Mouse (Mus musculus): ENCODE data around the gene Hoxd13. TPM values are rescaled to one million over a fixed set of nuclear protein-coding genes. Genes with fewer than 3 reads are reported as not detected.

Gene Hoxd13
- polyA plus RNA-seq, 1 experiment from 2014 or later, result 0.95 TPM

DNA sequence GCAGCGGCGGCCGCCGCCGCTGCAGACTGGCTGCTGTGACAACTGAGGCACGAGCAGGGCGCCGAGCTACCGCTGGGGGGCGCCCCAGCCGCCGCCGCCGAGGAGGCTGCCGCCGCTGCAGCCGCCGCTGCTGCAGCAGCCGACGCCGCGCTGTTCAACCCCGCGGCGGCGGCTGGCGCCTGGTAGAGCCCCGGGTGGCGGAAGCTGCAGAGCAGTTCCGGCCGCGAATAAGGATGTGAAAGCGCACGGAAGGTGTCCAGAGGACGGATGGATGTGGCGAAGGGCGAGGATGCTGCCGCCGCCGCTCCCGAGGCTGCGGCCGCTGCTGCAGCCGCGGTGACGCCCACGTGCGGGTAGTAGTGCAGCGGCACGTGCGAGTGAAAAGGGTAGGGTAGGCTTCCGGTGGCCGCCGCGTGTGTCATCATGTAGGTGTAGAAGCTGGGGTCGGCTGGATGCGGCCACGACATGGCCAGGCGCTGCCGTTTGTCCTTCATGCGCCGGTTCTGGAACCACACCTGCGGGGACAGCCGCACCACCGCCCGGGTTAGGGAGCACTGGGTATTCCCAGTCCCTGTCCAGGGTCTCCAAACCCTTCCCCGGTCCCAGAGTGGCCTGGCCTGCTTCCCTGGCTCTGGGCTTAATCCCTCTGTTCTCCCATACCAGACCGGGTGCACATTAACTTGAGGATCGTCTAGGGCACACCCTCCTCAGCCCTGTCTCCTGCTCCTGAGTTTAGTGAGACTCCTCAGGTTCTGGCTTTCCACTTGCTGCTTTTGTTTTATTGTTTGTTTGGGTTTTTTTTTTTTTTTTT, 12.1 kb upstream of the Hoxd13 start:
- 1% methylated on average over 61 of the region's 69 CpGs for WGBS
- peak; percentile 49; the same call in 1 of the 2 replicates for ATAC-seq (replicated peaks; ENCODE audit: low FRiP score)
- peaks cover 89% of the 10 kb centered on the region for H3K27me3 ChIP-seq
- no peak overlapping the region for H3K27ac ChIP-seq
- H3K36me3 ChIP-seq, result no peaks in the 10 kb centered on the region
- peak overlapping the region; percentile 64 for H3K4me2 ChIP-seq
- no peaks in the 10 kb centered on the region for H3K9me3 ChIP-seq (replicated peaks)
- H3K4me1 ChIP-seq, result peaks cover 30% of the 10 kb centered on the region
- H3K9ac ChIP-seq, result no peak overlapping the region
- H3K4me3 ChIP-seq (replicated peaks), result peak overlapping the region; percentile 46

DNA sequence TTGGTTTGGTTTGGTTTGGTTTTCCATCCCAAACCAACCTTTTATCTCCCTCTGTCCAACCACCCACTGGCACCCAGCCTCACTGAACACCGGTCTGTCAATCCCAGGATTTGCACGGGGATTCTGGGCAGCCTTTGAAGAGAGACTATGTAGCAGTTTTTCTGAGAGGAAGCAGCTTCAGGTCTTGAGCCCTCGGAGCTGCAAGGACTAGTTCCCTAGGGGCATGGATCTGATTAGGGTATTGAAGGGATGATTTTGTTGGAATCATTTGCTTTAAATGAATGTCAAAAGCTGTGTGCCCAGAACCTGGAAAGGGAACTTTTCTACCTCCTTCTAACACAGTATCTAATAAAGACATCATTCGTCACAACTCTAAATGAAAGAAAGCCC, 11.5 kb upstream of the Hoxd13 start:
- Histone ChIP-seq H3K9me3 (replicated peaks) (no peaks in the 10 kb centered on the region), H3K9ac (no peak overlapping the region), H3K4me1 (peaks cover 35% of the 10 kb centered on the region), H3K4me3 (replicated peaks) (no peak overlapping the region; the same call in 1 of the 2 replicates), H3K27me3 (peaks cover 90% of the 10 kb centered on the region), H3K36me3 (no peaks in the 10 kb centered on the region), H3K27ac (no peak overlapping the region), H3K4me2 (no peak overlapping the region)
- no peak for ATAC-seq (replicated peaks; ENCODE audit: low FRiP score)
- 3% methylated on average over 4 of the region's 4 CpGs for WGBS

GRCm38 (mm10) chr2:74657251-74658023, 10.7 kb upstream of the Hoxd13 start:
- Histone ChIP-seq H3K9me3 (replicated peaks) (no peaks in the 10 kb centered on the region), H3K9ac (no peak overlapping the region), H3K4me3 (replicated peaks) (peak overlapping the region; percentile 20; the same call in 1 of the 2 replicates), H3K27me3 (peaks cover 90% of the 10 kb centered on the region), H3K36me3 (no peaks in the 10 kb centered on the region), H3K27ac (no peak overlapping the region), H3K4me2 (peak overlapping the region; percentile 45), H3K4me1 (peaks cover 36% of the 10 kb centered on the region)
- no peak for ATAC-seq (replicated peaks; ENCODE audit: low FRiP score)
- 3% methylated on average over 62 of the region's 62 CpGs for WGBS

GRCm38 (mm10) chr2:74658024-74658666, 10.0 kb upstream of the Hoxd13 start:
- no peak overlapping the region for H3K27ac ChIP-seq
- no peak for ATAC-seq (replicated peaks; ENCODE audit: low FRiP score)
- no peaks in the 10 kb centered on the region for H3K9me3 ChIP-seq (replicated peaks)
- peaks cover 95% of the 10 kb centered on the region for H3K27me3 ChIP-seq
- WGBS, result under 1% methylated on average over 15 of the region's 15 CpGs
- no peaks in the 10 kb centered on the region for H3K36me3 ChIP-seq
- peak overlapping the region; percentile 20; the same call in 1 of the 2 replicates for H3K4me3 ChIP-seq (replicated peaks)
- peak overlapping the region; percentile 45 for H3K4me2 ChIP-seq
- no peak overlapping the region for H3K9ac ChIP-seq
- peaks cover 36% of the 10 kb centered on the region for H3K4me1 ChIP-seq

DNA sequence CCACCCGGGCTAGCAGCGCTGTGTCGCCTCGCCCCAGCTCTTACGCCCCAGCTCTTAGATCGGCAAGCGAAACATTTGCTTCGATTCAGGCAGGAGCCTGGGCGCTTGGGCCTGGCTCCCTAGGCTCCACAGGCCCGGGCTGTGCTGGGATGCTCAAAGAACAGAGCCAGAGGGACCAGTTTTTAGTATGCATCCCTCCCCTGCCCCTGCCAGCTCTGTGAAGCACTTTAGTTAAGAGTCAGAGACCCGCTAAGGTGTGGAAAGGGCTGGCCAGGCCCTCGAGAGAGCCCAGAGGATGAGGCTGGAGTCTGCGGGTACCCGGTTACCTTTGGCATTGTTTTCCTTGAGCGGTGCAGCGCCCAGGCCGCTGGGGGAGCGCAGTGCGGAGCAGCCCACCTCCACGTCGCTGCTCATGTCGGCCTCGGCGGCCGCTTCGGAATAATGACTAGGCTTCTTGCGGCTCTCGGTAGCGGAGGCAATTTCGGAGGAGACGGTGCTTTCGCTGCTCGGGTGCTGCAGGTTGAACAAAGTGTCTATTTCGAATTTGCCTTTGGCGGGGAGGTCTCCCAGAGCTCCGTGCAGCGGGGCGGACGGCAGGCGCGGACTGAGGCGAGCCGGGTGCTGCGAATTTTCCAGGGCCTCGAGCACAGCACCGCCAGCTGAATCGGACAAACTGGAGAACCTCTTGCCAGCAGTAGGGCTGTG, 9.3 kb upstream of the Hoxd13 start:
- 0 out of 2 replicates have a peak overlapping the region, but pooled peaks have one; percentile 12 for H3K4me2 ChIP-seq
- WGBS, result under 1% methylated on average over 47 of the region's 47 CpGs
- H3K36me3 ChIP-seq, result no peaks in the 10 kb centered on the region
- H3K4me1 ChIP-seq, result peaks cover 40% of the 10 kb centered on the region
- peaks cover 99% of the 10 kb centered on the region for H3K27me3 ChIP-seq
- no peaks in the 10 kb centered on the region for H3K9me3 ChIP-seq (replicated peaks)
- H3K9ac ChIP-seq, result no peak overlapping the region
- ATAC-seq (replicated peaks; ENCODE audit: low FRiP score), result no peak
- H3K4me3 ChIP-seq (replicated peaks), result no peak overlapping the region
- no peak overlapping the region for H3K27ac ChIP-seq

DNA sequence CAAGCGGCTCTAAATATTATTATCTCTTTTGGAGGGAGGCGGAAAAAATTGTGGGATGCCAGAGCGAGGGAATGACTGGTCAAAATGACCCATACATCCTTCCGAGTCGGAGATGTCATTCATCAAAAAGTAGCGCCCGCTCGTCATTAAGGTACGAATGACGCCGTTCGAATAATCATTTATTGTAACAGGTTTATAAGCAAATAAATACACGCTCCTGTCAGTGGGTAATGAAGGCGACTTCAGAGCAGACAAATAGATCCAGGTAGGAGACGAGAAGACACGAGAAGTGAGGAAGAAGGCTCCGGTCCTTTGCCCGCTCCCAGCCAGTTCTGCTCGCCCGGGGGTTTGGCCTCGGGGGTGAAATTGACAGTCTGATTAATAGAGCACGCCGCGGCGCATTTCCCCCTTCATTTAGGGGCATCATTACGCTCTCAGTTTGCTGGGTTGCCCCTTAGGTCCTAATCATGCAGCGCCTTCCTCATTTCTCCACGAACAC, 8.6 kb upstream of the Hoxd13 start, which contains the start of gene Evx2:
Gene Evx2 (minus strand): TSS at position 51 of the 499 bp plus-strand sequence.
- peaks cover 40% of the 10 kb centered on the region for H3K4me1 ChIP-seq
- no peak within 1 kb of the TSS for H3K4me3 ChIP-seq (replicated peaks)
- no peaks in the 10 kb centered on the region for H3K9me3 ChIP-seq (replicated peaks)
- H3K4me2 ChIP-seq, result 0 out of 2 replicates have a peak within 1 kb of the TSS, but pooled peaks have one; percentile 12
- H3K9ac ChIP-seq, result no peak within 1 kb of the TSS
- no peak for ATAC-seq (replicated peaks; ENCODE audit: low FRiP score)
- H3K36me3 ChIP-seq, result no peaks in the 10 kb centered on the region
- peaks cover 99% of the 10 kb centered on the region for H3K27me3 ChIP-seq
- WGBS, result 1% methylated on average over 28 of the region's 28 CpGs
- no peak within 1 kb of the TSS for H3K27ac ChIP-seq

- Histone ChIP-seq H3K27me3 (peaks cover 99% of the 10 kb centered on the region), H3K9ac (no peak overlapping the region), H3K9me3 (replicated peaks) (no peaks in the 10 kb centered on the region), H3K4me2 (no peak overlapping the region), H3K36me3 (no peaks in the 10 kb centered on the region), H3K27ac (no peak overlapping the region), H3K4me3 (replicated peaks) (no peak overlapping the region), H3K4me1 (peaks cover 35% of the 10 kb centered on the region)
- under 1% methylated on average over 30 of the region's 30 CpGs for WGBS
- no peak for ATAC-seq (replicated peaks; ENCODE audit: low FRiP score)
These were observed 7.4 kb upstream of the Hoxd13 start for GRCm38 (mm10) chr2:74660421-74661375.

GRCm38 (mm10) chr2:74661685-74662084, 6.4 kb upstream of the Hoxd13 start:
- Histone ChIP-seq H3K4me2 (peak overlapping the region; percentile 52), H3K9me3 (replicated peaks) (no peaks in the 10 kb centered on the region)
- WGBS, result under 1% methylated on average over 14 of the region's 14 CpGs

DNA sequence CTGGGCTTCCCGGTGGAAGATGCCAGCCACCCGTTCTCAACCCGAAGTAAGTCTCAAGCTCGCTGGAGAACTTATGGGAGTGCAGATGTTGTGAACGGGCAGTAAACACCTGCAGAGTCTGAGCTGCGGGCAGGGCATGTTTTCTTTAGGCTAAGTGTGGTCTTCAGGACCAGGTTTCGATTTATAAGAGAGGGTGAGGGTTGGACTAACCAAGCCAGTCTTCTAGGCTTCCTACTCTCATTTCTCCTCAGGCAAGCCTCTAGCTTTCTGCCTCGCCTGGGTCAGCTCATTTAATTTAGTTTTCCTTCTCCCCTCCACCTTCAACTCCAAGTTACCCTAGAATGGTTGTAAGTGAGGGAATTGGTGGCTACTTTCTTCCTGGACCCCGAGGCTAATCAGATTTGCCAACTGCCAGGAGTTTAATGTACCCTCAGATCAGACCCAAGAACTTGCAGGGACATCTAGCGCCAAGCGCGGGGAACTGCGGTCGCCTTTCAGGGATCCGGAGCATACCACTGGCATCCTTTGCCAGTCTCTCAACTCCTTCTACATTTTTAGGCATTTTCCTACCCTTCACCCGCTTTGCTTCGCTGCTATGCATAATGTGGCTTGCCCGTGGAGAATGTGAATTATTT, 4.7 kb upstream of the Hoxd13 start:
- H3K9me3 ChIP-seq (replicated peaks), result no peaks in the 10 kb centered on the region
- no peak overlapping the region for H3K9ac ChIP-seq
- WGBS, result 3% methylated on average over 18 of the region's 18 CpGs
- no peak overlapping the region for H3K27ac ChIP-seq
- H3K27me3 ChIP-seq, result peaks cover 98% of the 10 kb centered on the region
- no peak for ATAC-seq (replicated peaks; ENCODE audit: low FRiP score)
- H3K36me3 ChIP-seq, result no peaks in the 10 kb centered on the region
- no peak overlapping the region for H3K4me3 ChIP-seq (replicated peaks)
- H3K4me1 ChIP-seq, result peaks cover 35% of the 10 kb centered on the region
- peak overlapping the region; percentile 23; the same call in 1 of the 2 replicates for H3K4me2 ChIP-seq

More at GRCm38 (mm10) chr2:74661685-74662084, 6.4 kb upstream of the Hoxd13 start:
- Histone ChIP-seq H3K4me1 (peaks cover 29% of the 10 kb centered on the region), H3K27ac (no peak overlapping the region), H3K9ac (no peak overlapping the region), H3K36me3 (no peaks in the 10 kb centered on the region), H3K27me3 (peaks cover 99% of the 10 kb centered on the region), H3K4me3 (replicated peaks) (peak overlapping the region; percentile 20)
- ATAC-seq (replicated peaks; ENCODE audit: low FRiP score), result peak; percentile 58; the same call in 1 of the 2 replicates

GRCm38 (mm10) chr2:74666411-74666810, 1.7 kb upstream of the Hoxd13 start:
- H3K27ac ChIP-seq, result no peak overlapping the region
- no peak for ATAC-seq (replicated peaks; ENCODE audit: low FRiP score)
- no peaks in the 10 kb centered on the region for H3K9me3 ChIP-seq (replicated peaks)
- H3K27me3 ChIP-seq, result peaks cover 96% of the 10 kb centered on the region
- peaks cover 27% of the 10 kb centered on the region for H3K4me1 ChIP-seq
- 3% methylated on average over 7 of the region's 7 CpGs for WGBS
- H3K4me3 ChIP-seq (replicated peaks), result no peak overlapping the region
- no peak overlapping the region for H3K9ac ChIP-seq
- H3K36me3 ChIP-seq, result no peaks in the 10 kb centered on the region
- H3K4me2 ChIP-seq, result no peak overlapping the region

Measured in kidney, embryonic 15.5 days (tissue).